Mouse (Mus musculus) stomach, postnatal 0 days (tissue): ENCODE measurements around the gene Rubcnl.

Experiments used
- CTCF ChIP-seq: IDR thresholded peaks from 2 replicates; pipeline ENCODE4 v1.5.1; 2016; ENCODE audit warnings: antibody characterized with exemption, low read depth, mild to moderate bottlenecking, moderate library complexity
- EP300 ChIP-seq: optimal IDR thresholded peaks from 2 replicates; pipeline ENCODE3; 2016; ENCODE audit warnings: antibody characterized with exemption

GRCm38 (mm10) chr14:74989909-74990308 lies 25.9 kb upstream of the Rubcnl start:
- TF ChIP-seq CTCF: no peak
- TF ChIP-seq EP300: no peak
